Mouse (Mus musculus) testis, adult 2 months (tissue): ENCODE measurements around the gene Rnf223. TPM values are rescaled to one million over a fixed set of nuclear protein-coding genes. Genes with fewer than 3 reads are reported as not detected.

ENCODE experiments used
- H3K27ac ChIP-seq: fragments of 200-500 bp; 2 replicates; pipeline ENCODE4 v1.5.1; 2012; ENCODE audit warnings: low read depth, low read length; ENCODE audit not compliant: control insufficient read depth, insufficient read depth
- H3K27me3 ChIP-seq: fragments of 200-500 bp; 2 replicates; pipeline ENCODE4 v1.6.1; 2012; ENCODE audit warnings: mild to moderate bottlenecking, low read length, moderate library complexity; ENCODE audit not compliant: control insufficient read depth, insufficient read depth
- H3K36me3 ChIP-seq: fragments of 200-500 bp; 2 replicates; pipeline ENCODE4 v1.6.1; 2012; ENCODE audit warnings: mild to moderate bottlenecking, low read length; ENCODE audit not compliant: control insufficient read depth, insufficient read depth
- H3K4me1 ChIP-seq: fragments of 200-500 bp; 2 replicates; pipeline ENCODE4 v1.6.1; 2012; ENCODE audit warnings: low read length; ENCODE audit not compliant: control insufficient read depth, insufficient read depth
- H3K4me3 ChIP-seq: fragments of 200-500 bp; 2 replicates; pipeline ENCODE4 v1.5.1; 2012; ENCODE audit warnings: low read depth, mild to moderate bottlenecking, low read length, moderate library complexity, mixed read lengths; ENCODE audit not compliant: control insufficient read depth
- CTCF ChIP-seq: fragments of 200-500 bp; IDR thresholded peaks from 2 replicates; pipeline ENCODE4 v1.5.1; 2012; ENCODE audit warnings: low read depth, mild to moderate bottlenecking, inconsistent platforms, low read length, moderate library complexity; ENCODE audit not compliant: control insufficient read depth, insufficient read depth, insufficient replicate concordance
- POLR2A ChIP-seq: fragments of 200-500 bp; IDR thresholded peaks from 2 replicates; pipeline ENCODE4 v1.6.1; 2012; ENCODE audit warnings: low read depth, mild to moderate bottlenecking, inconsistent platforms, low read length, moderate library complexity; ENCODE audit not compliant: control insufficient read depth
- polyA plus RNA-seq: library from polyadenylated mRNA; depleted of rRNA; stranded (reverse); fragments of >200 nt; gene quantifications from 2 replicates; pipeline ENCODE4 v1.2.3, GENCODE M21; 2012; rRNA removed

Gene Rnf223
- polyA plus RNA-seq, 1 experiment = 0.72 TPM

GRCm38 (mm10) chr4:156168611-156169010 is 38.3 kb downstream of the Rnf223 start:
- Histone ChIP-seq H3K36me3 (no peaks in the 10 kb centered on the region), H3K4me1 (peaks cover 7% of the 10 kb centered on the region), H3K27ac (no peak overlapping the region), H3K27me3 (no peaks in the 10 kb centered on the region), H3K4me3 (no peak overlapping the region)
- TF ChIP-seq POLR2A = no peak
- no peak for TF ChIP-seq CTCF

DNA sequence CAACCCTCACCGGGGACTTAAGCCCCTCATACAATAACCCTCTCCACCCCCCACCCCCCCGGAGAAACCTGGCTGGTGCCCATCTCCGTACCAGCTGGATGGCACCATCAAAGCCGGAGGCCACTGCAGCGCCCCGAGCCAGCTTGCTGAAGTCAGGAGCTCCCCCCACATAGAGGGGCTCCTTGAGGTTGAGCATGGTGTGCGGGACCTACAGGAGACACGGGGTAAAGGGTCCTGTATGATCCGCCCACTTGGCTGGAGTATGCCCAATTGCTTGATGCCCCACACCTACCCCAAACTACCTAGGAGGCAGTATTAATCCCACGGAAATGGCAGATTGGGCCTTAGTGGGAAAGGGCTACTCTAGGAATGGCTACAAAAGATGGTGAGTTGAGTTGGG is 38.8 kb downstream of the Rnf223 start:
- no peaks in the 10 kb centered on the region for H3K36me3 ChIP-seq
- no peak overlapping the region for H3K4me3 ChIP-seq
- H3K27me3 ChIP-seq = no peaks in the 10 kb centered on the region
- peaks cover 7% of the 10 kb centered on the region for H3K4me1 ChIP-seq
- no peak for TF ChIP-seq CTCF
- no peak for TF ChIP-seq POLR2A
- no peak overlapping the region for H3K27ac ChIP-seq

DNA sequence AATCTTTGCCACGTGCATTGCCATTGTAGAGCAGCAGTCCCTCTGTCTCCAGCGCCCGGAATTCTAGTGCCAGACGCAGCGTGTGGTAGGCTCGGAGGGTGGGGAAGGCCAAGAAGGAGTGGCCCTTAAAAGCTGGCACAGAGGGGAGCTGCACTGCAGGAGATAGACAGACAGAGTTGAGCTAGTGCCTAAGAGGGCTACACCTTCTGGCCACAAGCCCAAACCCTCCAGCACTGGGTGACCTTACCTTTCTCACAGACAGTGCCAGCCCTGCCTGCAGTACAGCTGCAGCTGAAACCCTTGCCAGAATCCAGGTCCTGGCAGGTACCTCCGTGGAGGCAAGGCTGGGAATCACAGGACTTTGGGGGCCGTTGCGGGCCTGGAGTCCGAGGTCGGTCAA is 41.5 kb downstream of the Rnf223 start:
- no peaks in the 10 kb centered on the region for H3K36me3 ChIP-seq
- TF ChIP-seq CTCF = no peak
- no peak for TF ChIP-seq POLR2A
- H3K27ac ChIP-seq = no peak overlapping the region
- H3K27me3 ChIP-seq = no peaks in the 10 kb centered on the region
- H3K4me3 ChIP-seq = no peak overlapping the region
- peaks cover 7% of the 10 kb centered on the region for H3K4me1 ChIP-seq

DNA sequence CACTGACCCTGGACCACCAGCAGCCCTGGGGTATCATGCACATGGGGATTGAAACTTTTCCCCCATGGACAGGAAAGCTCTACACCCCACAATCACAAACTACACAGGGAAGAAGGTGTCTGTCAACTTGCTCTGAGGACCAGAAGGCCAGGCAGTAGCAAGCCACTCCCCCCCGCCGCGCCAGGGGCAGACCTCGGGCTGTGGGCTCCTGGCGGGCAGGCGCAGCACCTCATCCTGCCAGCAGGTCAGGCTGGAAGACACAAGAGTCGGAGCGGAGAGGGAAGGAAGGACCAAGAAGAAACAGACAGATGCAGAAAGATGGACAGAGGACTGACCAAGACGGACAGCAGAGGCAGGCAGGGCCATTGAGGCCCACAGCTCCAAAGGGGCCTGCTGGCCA is 47.3 kb downstream of the Rnf223 start:
- no peak for TF ChIP-seq CTCF
- no peak for TF ChIP-seq POLR2A
- Histone ChIP-seq H3K27ac (no peak overlapping the region), H3K4me1 (peaks cover 5% of the 10 kb centered on the region), H3K36me3 (no peaks in the 10 kb centered on the region), H3K4me3 (no peak overlapping the region), H3K27me3 (no peaks in the 10 kb centered on the region)

Other genes starting within 250 kb of the Rnf223 start
- 20.3 and 23.5 TPM in 2 replicates for gene Pusl1, start 238.7 kb upstream of the Rnf223 start, polyA plus RNA-seq
- 9.0 and 11.3 TPM in 2 replicates for gene Acap3, start 238.7 kb upstream of the Rnf223 start, polyA plus RNA-seq
- 80.7 and 95.4 TPM in 2 replicates for gene Ube2j2, start 186.7 kb upstream of the Rnf223 start, polyA plus RNA-seq
- gene C1qtnf12, start 168.2 kb upstream of the Rnf223 start, polyA plus RNA-seq = 30.7 and 31.6 TPM in 2 replicates
- gene B3galt6, start 137.9 kb upstream of the Rnf223 start, polyA plus RNA-seq = 2.4 and 2.5 TPM in 2 replicates
- 47.6 and 50.5 TPM in 2 replicates for gene Sdf4, start 137.6 kb upstream of the Rnf223 start, polyA plus RNA-seq
- 2.8 and 3.4 TPM in 2 replicates for gene Tnfrsf4, start 116.7 kb upstream of the Rnf223 start, polyA plus RNA-seq
- gene Tnfrsf18, start 104.3 kb upstream of the Rnf223 start, polyA plus RNA-seq = not detected in 2 replicates
- gene Ttll10, start 71.1 kb upstream of the Rnf223 start, polyA plus RNA-seq = 641 and 673 TPM in 2 replicates
- gene 9430015G10Rik, start 20.5 kb upstream of the Rnf223 start, polyA plus RNA-seq = 104 and 121 TPM in 2 replicates
- 8.8 and 9.4 TPM in 2 replicates for gene Agrn, start 67.0 kb downstream of the Rnf223 start, polyA plus RNA-seq
- 0.35 and 0.95 TPM in 2 replicates for gene Isg15, start 70.3 kb downstream of the Rnf223 start, polyA plus RNA-seq
- gene AW011738, start 72.8 kb downstream of the Rnf223 start, polyA plus RNA-seq = 0.06 and 0.24 TPM in 2 replicates
- not detected in 2 replicates for gene Perm1, start 85.4 kb downstream of the Rnf223 start, polyA plus RNA-seq
- 40.2 and 42.7 TPM in 2 replicates for gene Plekhn1, start 104.3 kb downstream of the Rnf223 start, polyA plus RNA-seq
- 13.0 and 13.6 TPM in 2 replicates for gene Noc2l, start 105.5 kb downstream of the Rnf223 start, polyA plus RNA-seq
- 3.0 and 4.7 TPM in 2 replicates for gene Samd11, start 125.1 kb downstream of the Rnf223 start, polyA plus RNA-seq
- gene Vmn2r-ps159, start 200.6 kb downstream of the Rnf223 start, polyA plus RNA-seq = 0.73 and 0.79 TPM in 2 replicates